Mouse (Mus musculus) lung, adult 2 months (tissue): Measurements from ENCODE around the gene Zdhhc20. TPM values are rescaled to one million over a fixed set of nuclear protein-coding genes. Genes with fewer than 3 reads are reported as not detected.
"Not testable (repeated sequence)": the region's sequence is repeated elsewhere in the genome, so short reads cannot be mapped to it uniquely, and the experiment has no call there.

Experiments used
- DNase-seq: peaks from one replicate; pipeline ENCODE4 v3.0.0; 2022
- H3K4me1 ChIP-seq: fragments of 200-500 bp; 2 replicates; pipeline ENCODE4 v1.6.1; 2011; ENCODE audit warnings: low read length; ENCODE audit not compliant: control insufficient read depth, insufficient read depth
- H3K4me3 ChIP-seq: fragments of 200-500 bp; replicated peaks from 2 replicates; pipeline ENCODE3; 2011; ENCODE audit warnings: low read depth, mild to moderate bottlenecking, control low read depth, low read length; ENCODE audit errors: extremely low read depth
- CTCF ChIP-seq: fragments of 200-500 bp; IDR thresholded peaks from 2 replicates; pipeline ENCODE4 v1.5.1; 2011; ENCODE audit warnings: mild to moderate bottlenecking, low read length, control low read depth; ENCODE audit not compliant: insufficient read depth
- POLR2A ChIP-seq: fragments of 200-500 bp; IDR thresholded peaks from 2 replicates; pipeline ENCODE4 v1.6.1; 2011; ENCODE audit warnings: low read depth, mild to moderate bottlenecking, control low read depth, low read length, borderline replicate concordance; ENCODE audit errors: extremely low read depth
- WGBS: fragments of 180-500 bp; shearing (Covaris S2); methylation state at CpG from one replicate; pipeline ENCODE4 v1.1.7; 2018; 5-methylcytosine and 5-hydroxymethylcytosine counted together
- polyA plus RNA-seq: library from polyadenylated mRNA; depleted of rRNA; stranded (reverse); fragments of >200 nt; gene quantifications from 2 replicates; pipeline ENCODE4 v1.2.3, GENCODE M21; 2012

The Zdhhc20 gene
- polyA plus RNA-seq, 1 experiment = 9.4 TPM

GRCm38 (mm10) chr14:57852961-57853360 is 37.1 kb downstream of the Zdhhc20 start:
- Histone ChIP-seq H3K4me3 (no peak overlapping the region), H3K4me1 (no peaks in the 10 kb centered on the region)
- WGBS = 84% methylated on average over 2 of the region's 2 CpGs
- TF ChIP-seq CTCF = no peak
- no peak for TF ChIP-seq POLR2A
- DNase-seq = no peak

- TF ChIP-seq CTCF (no peak), POLR2A (no peak)
- DNase-seq = no peak
- WGBS = 92% methylated on average over 3 of the region's 3 CpGs
- no peaks in the 10 kb centered on the region for H3K4me1 ChIP-seq
- H3K4me3 ChIP-seq = no peak overlapping the region
These were observed 39.7 kb downstream of the Zdhhc20 start for GRCm38 (mm10) chr14:57850330-57850729.

GRCm38 (mm10) chr14:57848646-57849045 is 41.4 kb downstream of the Zdhhc20 start:
- 96% methylated on average over 2 of the region's 2 CpGs for WGBS
- TF ChIP-seq CTCF = no peak
- TF ChIP-seq POLR2A = no peak
- DNase-seq = no peak
- no peaks in the 10 kb centered on the region for H3K4me1 ChIP-seq
- no peak overlapping the region for H3K4me3 ChIP-seq

GRCm38 (mm10) chr14:57848061-57848460 is 42.0 kb downstream of the Zdhhc20 start:
- not testable (repeated sequence) for H3K4me3 ChIP-seq, DNase-seq, H3K4me1 ChIP-seq
- WGBS = 87% methylated on average over 5 of the region's 5 CpGs

- Histone ChIP-seq H3K4me3 (no peak overlapping the region), H3K4me1 (no peaks in the 10 kb centered on the region)
- WGBS = 90% methylated on average over 3 of the region's 3 CpGs
- no peak for DNase-seq
- no peak for TF ChIP-seq POLR2A
- TF ChIP-seq CTCF = no peak
These were observed 45.5 kb downstream of the Zdhhc20 start for GRCm38 (mm10) chr14:57844535-57844934.

GRCm38 (mm10) chr14:57835157-57835556 is 54.9 kb downstream of the Zdhhc20 start:
- no peak overlapping the region for H3K4me3 ChIP-seq
- WGBS = 81% methylated on average over 10 of the region's 10 CpGs
- TF ChIP-seq POLR2A (no peak), CTCF (no peak)
- DNase-seq = no peak
- 0 out of 2 replicates have a peak, but pooled peaks cover 2% of the 10 kb centered on the region for H3K4me1 ChIP-seq

- H3K4me1 ChIP-seq = 0 out of 2 replicates have a peak, but pooled peaks cover 2% of the 10 kb centered on the region
- TF ChIP-seq POLR2A = no peak
- no peak for TF ChIP-seq CTCF
- WGBS = 74% methylated on average over 2 of the region's 2 CpGs
- peak; percentile 33 for DNase-seq
- no peak overlapping the region for H3K4me3 ChIP-seq
These were observed 56.5 kb downstream of the Zdhhc20 start for GRCm38 (mm10) chr14:57833526-57833925.

GRCm38 (mm10) chr14:57827284-57827683 is 62.8 kb downstream of the Zdhhc20 start:
- 49% methylated on average over 1 of the region's 1 CpGs for WGBS
- no peak for DNase-seq
- peaks cover 8% of the 10 kb centered on the region for H3K4me1 ChIP-seq
- TF ChIP-seq POLR2A (no peak), CTCF (no peak)
- H3K4me3 ChIP-seq = no peak overlapping the region

GRCm38 (mm10) chr14:57825788-57826751 is 64.0 kb downstream of the Zdhhc20 start, which contains the start of the genes Ska3 and Mrpl57:
Ska3 (minus strand) TSS chr14:57826185.
Mrpl57 (plus strand) TSS chr14:57826234.
- Histone ChIP-seq H3K4me1 (peaks cover 8% of the 10 kb centered on the region), H3K4me3 (peak within 1 kb of the TSS; percentile 90)
- TF ChIP-seq POLR2A = peak; percentile 80
- no peak for TF ChIP-seq CTCF
- WGBS = under 1% methylated on average over 96 of the region's 96 CpGs
- peak; percentile 94 for DNase-seq

- 66% methylated on average over 4 of the region's 4 CpGs for WGBS
These were observed 69.2 kb downstream of the Zdhhc20 start for GRCm38 (mm10) chr14:57820839-57821238.

More at GRCm38 (mm10) chr14:57820839-57821238, 69.2 kb downstream of the Zdhhc20 start:
- Histone ChIP-seq H3K4me1 (no peaks in the 10 kb centered on the region; the same call in 1 of the 2 replicates), H3K4me3 (no peak overlapping the region)
- DNase-seq = no peak
- no peak for TF ChIP-seq POLR2A
- TF ChIP-seq CTCF = no peak
